Mouse (Mus musculus) spleen, adult 2 months (tissue): ENCODE measurements around the gene Cog3. TPM values are rescaled to one million over a fixed set of nuclear protein-coding genes. Genes with fewer than 3 reads are reported as not detected.

Source experiments
- DNase-seq, 2 experiments: peaks; one replicate each; pipeline versions ENCODE4 v3.0.0 to v3.0.0-alpha.2; 2012 to 2021; ENCODE audit warnings: low spot score in 2 of 2, low read depth in 1 of 2
- H3K27ac ChIP-seq: fragments of 200-500 bp; 2 replicates; pipeline ENCODE4 v1.5.1; 2012; ENCODE audit warnings: low read length, inconsistent platforms; ENCODE audit not compliant: insufficient read depth
- H3K27me3 ChIP-seq: fragments of 200-500 bp; 2 replicates; pipeline ENCODE4 v1.6.1; 2012; ENCODE audit warnings: mild to moderate bottlenecking, moderate library complexity, low read length, inconsistent platforms; ENCODE audit not compliant: control insufficient read depth, insufficient read depth
- H3K36me3 ChIP-seq: fragments of 200-500 bp; 2 replicates; pipeline ENCODE4 v1.6.1; 2012; ENCODE audit warnings: mild to moderate bottlenecking, low read length, inconsistent platforms; ENCODE audit not compliant: control insufficient read depth, insufficient read depth
- H3K4me1 ChIP-seq: fragments of 200-500 bp; 2 replicates; pipeline ENCODE4 v1.6.1; 2011; ENCODE audit warnings: inconsistent platforms; ENCODE audit not compliant: control insufficient read depth, insufficient read depth, insufficient read length
- H3K4me3 ChIP-seq: fragments of 200-500 bp; 2 replicates; pipeline ENCODE4 v1.5.1; 2011; ENCODE audit warnings: mild to moderate bottlenecking, inconsistent platforms; ENCODE audit not compliant: insufficient read depth, insufficient read length; ENCODE audit errors: extremely low read depth
- CTCF ChIP-seq: fragments of 200-500 bp; IDR thresholded peaks from 2 replicates; pipeline ENCODE4 v1.5.1; 2011; ENCODE audit warnings: mild to moderate bottlenecking, inconsistent platforms; ENCODE audit not compliant: insufficient read depth, insufficient read length, insufficient replicate concordance; ENCODE audit errors: extremely low read depth
- POLR2A ChIP-seq: fragments of 200-500 bp; IDR thresholded peaks from 2 replicates; pipeline ENCODE4 v1.6.1; 2011; ENCODE audit warnings: low read depth, low read length, inconsistent platforms
- WGBS: fragments of 180-500 bp; shearing (Covaris S2); methylation state at CpG from one replicate; pipeline ENCODE4 v1.1.7; 2018; 5-methylcytosine and 5-hydroxymethylcytosine counted together
- polyA plus RNA-seq: library from polyadenylated mRNA; depleted of rRNA; stranded (reverse); fragments of >200 nt; gene quantifications from 2 replicates; pipeline ENCODE4 v1.2.3, GENCODE M21; 2012

Gene Cog3
- polyA plus RNA-seq, 1 experiment, result 6.5 TPM

DNA sequence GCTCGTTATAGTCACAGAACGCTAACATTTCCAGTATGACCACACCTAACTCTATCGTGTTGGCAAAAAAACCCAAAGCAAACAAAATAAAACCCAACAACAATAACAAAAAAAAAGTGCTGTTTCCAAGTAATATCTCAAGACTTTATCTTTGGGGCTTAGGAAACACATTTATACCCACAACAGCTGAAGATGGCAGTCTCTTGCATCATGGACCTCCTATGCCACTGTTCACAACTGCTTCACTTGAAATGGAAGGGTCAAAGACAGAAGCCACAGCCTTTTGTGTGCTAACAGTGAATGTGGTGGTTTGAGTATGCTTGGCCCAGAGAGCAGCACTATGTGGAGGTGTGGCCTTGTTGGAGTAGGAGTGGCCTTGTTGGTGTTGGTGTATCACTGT is 37.1 kb upstream of the Cog3 start:
- H3K27me3 ChIP-seq, result no peaks in the 10 kb centered on the region
- DNase-seq, result no peak
- no peak for TF ChIP-seq CTCF
- no peak for TF ChIP-seq POLR2A
- 86% methylated on average over 3 of the region's 3 CpGs for WGBS
- no peaks in the 10 kb centered on the region for H3K36me3 ChIP-seq
- H3K4me1 ChIP-seq, result no peaks in the 10 kb centered on the region
- no peak overlapping the region for H3K4me3 ChIP-seq
- H3K27ac ChIP-seq, result no peak overlapping the region

DNA sequence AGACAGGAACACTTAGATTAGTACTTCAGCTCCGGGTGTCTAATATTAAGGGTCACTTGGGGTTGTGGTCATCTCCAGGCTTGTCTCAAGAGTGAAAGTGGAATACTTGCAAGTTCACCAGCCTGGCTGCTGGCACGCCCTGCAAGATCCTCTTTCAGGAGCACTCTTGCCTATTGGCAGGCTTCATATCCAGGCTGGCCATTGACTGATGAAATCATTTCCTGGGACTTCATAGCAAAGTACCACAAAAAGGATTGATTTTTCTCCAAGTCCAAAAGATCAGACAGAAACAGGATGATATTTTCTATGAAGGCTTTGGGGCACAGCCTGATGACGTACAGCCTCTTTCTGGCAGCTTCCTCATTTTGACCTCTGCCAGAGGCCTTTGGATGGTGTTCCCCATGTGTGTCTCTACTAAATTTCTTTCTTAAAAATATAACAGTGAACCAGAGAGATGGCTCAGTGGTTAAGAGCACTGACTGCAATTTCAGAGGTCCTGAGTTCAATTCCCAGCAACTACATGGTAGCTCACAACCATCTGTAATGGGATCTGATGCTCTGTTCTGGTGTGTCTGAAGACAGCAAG is 36.2 kb upstream of the Cog3 start:
- TF ChIP-seq CTCF (no peak), POLR2A (no peak)
- no peak for DNase-seq
- Histone ChIP-seq H3K27me3 (no peaks in the 10 kb centered on the region), H3K36me3 (no peaks in the 10 kb centered on the region), H3K4me1 (no peaks in the 10 kb centered on the region), H3K4me3 (no peak overlapping the region), H3K27ac (no peak overlapping the region)
- WGBS, result 54% methylated on average over 3 of the region's 3 CpGs

DNA sequence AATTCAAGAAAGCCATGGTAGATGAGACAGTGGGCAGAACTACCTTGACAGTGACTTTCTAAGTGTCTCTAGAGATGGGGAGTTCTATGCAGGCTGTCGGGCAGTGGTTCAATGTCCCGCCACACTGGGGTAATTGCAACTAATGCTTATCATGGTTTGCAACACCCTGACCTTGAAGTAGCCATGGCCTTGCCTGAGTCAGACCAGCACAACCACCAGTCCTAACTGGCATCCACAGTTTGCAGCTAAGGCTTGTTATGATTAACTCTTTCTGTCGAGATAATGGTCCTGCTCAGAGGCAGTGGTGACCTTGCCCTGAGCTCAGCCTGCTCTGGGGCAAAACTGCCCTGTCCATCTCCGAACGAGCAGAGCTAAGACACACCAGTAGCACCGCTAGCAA is 35.0 kb upstream of the Cog3 start:
- no peak overlapping the region for H3K27ac ChIP-seq
- 85% methylated on average over 6 of the region's 6 CpGs for WGBS
- no peak for TF ChIP-seq CTCF
- no peak for TF ChIP-seq POLR2A

DNA sequence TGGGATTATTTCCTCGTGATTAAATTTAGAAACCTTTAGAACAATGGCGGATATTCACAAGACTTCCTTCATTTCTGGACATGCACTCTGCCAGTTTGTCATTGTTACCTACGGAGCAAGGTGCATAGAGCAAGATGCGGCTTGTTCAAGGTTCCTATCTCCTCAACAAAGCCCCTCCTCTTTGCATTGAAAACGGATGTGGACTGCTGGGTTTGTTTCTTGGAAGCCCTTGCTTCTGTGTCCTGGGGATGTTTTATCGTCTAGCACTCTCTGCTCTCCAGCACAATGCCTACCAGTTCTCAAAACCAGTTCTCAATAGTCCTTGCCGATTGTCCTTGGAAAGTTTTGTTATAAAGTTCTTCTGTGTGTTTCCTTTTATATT is 33.5 kb upstream of the Cog3 start:
- Histone ChIP-seq H3K36me3 (no peaks in the 10 kb centered on the region), H3K27me3 (no peaks in the 10 kb centered on the region), H3K4me1 (no peaks in the 10 kb centered on the region), H3K4me3 (no peak overlapping the region), H3K27ac (no peak overlapping the region)
- TF ChIP-seq CTCF, result no peak
- no peak for TF ChIP-seq POLR2A
- DNase-seq, result no peak
- WGBS, result 30% methylated on average over 7 of the region's 7 CpGs

More for the DNA sequence above, 35.0 kb upstream of the Cog3 start:
- no peak for DNase-seq
- Histone ChIP-seq H3K27me3 (no peaks in the 10 kb centered on the region), H3K4me3 (no peak overlapping the region), H3K36me3 (no peaks in the 10 kb centered on the region), H3K4me1 (no peaks in the 10 kb centered on the region)

DNA sequence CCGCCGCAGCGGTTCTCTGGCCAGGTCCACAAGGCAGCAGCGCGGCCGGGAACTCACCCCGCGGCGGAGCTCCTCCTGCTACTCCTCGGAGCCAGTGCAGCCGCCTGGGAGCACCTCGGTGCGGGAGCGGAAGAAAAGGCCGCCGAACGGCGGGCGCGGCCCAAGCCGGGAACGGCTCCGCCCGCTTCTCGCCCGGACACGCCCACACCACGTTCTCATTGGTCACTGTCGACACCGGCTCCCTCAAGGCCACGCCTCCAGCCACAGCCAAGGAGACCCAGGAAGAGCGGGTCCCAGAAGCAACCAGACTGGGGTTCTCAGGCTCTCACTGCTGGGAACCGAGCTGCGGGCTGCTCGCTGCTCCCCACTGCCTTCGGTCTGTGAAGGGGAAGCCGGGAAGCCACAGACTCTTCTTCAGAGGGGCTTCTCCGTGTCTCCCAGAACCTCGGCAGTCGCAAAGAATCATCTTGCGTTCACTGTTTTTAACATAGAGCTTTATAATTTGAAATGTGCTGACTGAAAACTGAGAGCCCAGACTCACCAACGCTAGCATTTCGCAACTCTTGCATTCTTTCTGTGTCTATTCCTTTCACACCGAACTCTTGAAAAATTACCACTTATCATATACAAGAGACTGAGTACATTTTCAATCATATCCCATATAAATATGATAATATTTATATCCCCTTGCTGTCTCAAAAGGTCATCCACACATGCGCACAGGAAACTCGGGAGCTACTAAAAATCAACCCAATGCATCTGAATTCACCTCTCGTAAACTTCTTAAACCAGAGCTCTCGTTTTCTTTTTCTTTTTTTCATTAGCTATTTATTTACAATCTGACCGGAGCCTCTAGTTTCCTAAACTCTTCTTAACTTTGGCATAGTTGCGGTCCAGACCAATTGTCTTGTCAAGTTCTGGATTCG is 32.8 kb upstream of the Cog3 start, which contains the start of gene Slc25a30:
Gene Slc25a30 (minus strand): TSS at position 170 of the 926 bp plus-strand sequence.
- DNase-seq, result peak; percentile 77 to 97
- H3K4me3 ChIP-seq, result peak within 1 kb of the TSS; percentile 86
- no peaks in the 10 kb centered on the region for H3K4me1 ChIP-seq
- peak within 1 kb of the TSS; percentile 85 for H3K27ac ChIP-seq
- TF ChIP-seq CTCF, result no peak
- TF ChIP-seq POLR2A, result peak; percentile 84
- no peaks in the 10 kb centered on the region for H3K27me3 ChIP-seq
- no peaks in the 10 kb centered on the region for H3K36me3 ChIP-seq
- WGBS, result 4% methylated on average over 50 of the region's 51 CpGs

DNA sequence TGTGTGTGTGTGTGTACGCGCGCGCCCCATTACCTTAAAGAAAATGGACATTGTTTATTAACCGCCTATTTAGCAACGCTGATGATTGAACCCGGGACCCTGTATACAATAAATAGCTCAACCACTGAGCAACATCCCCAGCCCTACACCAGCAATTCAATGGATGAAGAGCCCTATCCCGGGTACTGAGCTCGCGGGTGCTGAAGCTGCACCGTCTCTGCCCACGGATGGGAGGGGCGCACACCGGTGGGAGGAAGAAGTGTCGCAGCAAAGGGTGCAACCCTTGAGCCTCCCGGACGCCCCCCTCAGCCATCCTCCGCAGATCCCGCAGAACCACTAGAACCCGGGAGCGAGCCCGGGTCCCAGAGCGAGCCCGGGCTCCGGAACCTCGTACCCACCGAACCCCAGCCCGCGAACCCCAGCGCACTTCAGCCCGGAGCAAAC is 32.1 kb upstream of the Cog3 start:
- Histone ChIP-seq H3K27me3 (no peaks in the 10 kb centered on the region), H3K36me3 (no peaks in the 10 kb centered on the region), H3K4me1 (no peaks in the 10 kb centered on the region), H3K4me3 (peak overlapping the region; percentile 86), H3K27ac (peak overlapping the region; percentile 85)
- TF ChIP-seq POLR2A (no peak), CTCF (no peak)
- DNase-seq, result peak; percentile 9 to 43
- 1% methylated on average over 31 of the region's 31 CpGs for WGBS
